Mouse (Mus musculus) kidney, postnatal 0 days (tissue): ENCODE measurements around the gene Rnf220. TPM values are rescaled to one million over a fixed set of nuclear protein-coding genes. Genes with fewer than 3 reads are reported as not detected.

Experiments used
- ATAC-seq: fragments of 200-750 bp; cut with Nextera tagmentation; replicated peaks from 2 replicates; pipeline ENCODE4 v1.8.0; 2017; ENCODE audit warnings: low read depth, moderate number of reproducible peaks, moderate TSS enrichment, moderate library complexity; ENCODE audit not compliant: low FRiP score
- DNase-seq: peaks from one replicate; pipeline ENCODE4 v3.0.0-alpha.2; 2016; ENCODE audit warnings: low spot score
- H3K27ac ChIP-seq: fragments of 300-500 bp; sonication (generic); 2 replicates; pipeline ENCODE4 v1.5.1; 2014; ENCODE audit warnings: mild to moderate bottlenecking
- H3K27me3 ChIP-seq: fragments of 300-500 bp; sonication (generic); 2 replicates; pipeline ENCODE4 v1.6.1; 2014; ENCODE audit warnings: low read length, mixed read lengths; ENCODE audit not compliant: insufficient read depth
- H3K36me3 ChIP-seq: fragments of 300-500 bp; sonication (generic); 2 replicates; pipeline ENCODE4 v1.6.1; 2014; ENCODE audit warnings: low read length, mixed read lengths; ENCODE audit not compliant: insufficient read depth
- H3K4me1 ChIP-seq: fragments of 300-500 bp; sonication (generic); replicated peaks from 2 replicates; pipeline ENCODE4 v1.6.1; 2014; ENCODE audit warnings: antibody characterized with exemption, low read length, mixed read lengths; ENCODE audit not compliant: insufficient read depth
- H3K4me2 ChIP-seq: fragments of 300-500 bp; sonication (generic); 2 replicates; pipeline ENCODE4 v1.6.1; 2014; ENCODE audit warnings: mild to moderate bottlenecking, low read length, moderate library complexity, mixed read lengths
- H3K4me3 ChIP-seq: fragments of 300-500 bp; sonication (generic); replicated peaks from 2 replicates; pipeline ENCODE4 v1.5.1; 2014; ENCODE audit warnings: low read depth, low read length
- H3K9ac ChIP-seq: fragments of 300-500 bp; sonication (generic); 2 replicates; pipeline ENCODE4 v1.6.1; 2014; ENCODE audit warnings: low read depth, low read length
- H3K9me3 ChIP-seq: fragments of 300-500 bp; sonication (generic); replicated peaks from 2 replicates; pipeline ENCODE4 v1.6.1; 2016; ENCODE audit warnings: low read length, inconsistent platforms, mixed read lengths
- CTCF ChIP-seq: IDR thresholded peaks from 2 replicates; pipeline ENCODE4 v1.5.1; 2016; ENCODE audit warnings: antibody characterized with exemption, low read depth, mild to moderate bottlenecking, moderate library complexity
- WGBS: fragments of 180-500 bp; shearing (Covaris S2); extraction: QIAGEN DNeasy Blood & Tissue Kit; methylation state at CpG from one replicate; pipeline ENCODE4 v1.1.7; 2014; 5-methylcytosine and 5-hydroxymethylcytosine counted together
- polyA plus RNA-seq: library from polyadenylated mRNA; unstranded; fragments of >200 nt; fragmentation: Nextera tagmentation; extraction: Ambion mirVana; gene quantifications from 2 replicates; pipeline ENCODE4 v1.2.1, GENCODE M21; 2015

The Rnf220 gene
- polyA plus RNA-seq, 1 experiment from 2014 or later: 62.1 TPM

DNA sequence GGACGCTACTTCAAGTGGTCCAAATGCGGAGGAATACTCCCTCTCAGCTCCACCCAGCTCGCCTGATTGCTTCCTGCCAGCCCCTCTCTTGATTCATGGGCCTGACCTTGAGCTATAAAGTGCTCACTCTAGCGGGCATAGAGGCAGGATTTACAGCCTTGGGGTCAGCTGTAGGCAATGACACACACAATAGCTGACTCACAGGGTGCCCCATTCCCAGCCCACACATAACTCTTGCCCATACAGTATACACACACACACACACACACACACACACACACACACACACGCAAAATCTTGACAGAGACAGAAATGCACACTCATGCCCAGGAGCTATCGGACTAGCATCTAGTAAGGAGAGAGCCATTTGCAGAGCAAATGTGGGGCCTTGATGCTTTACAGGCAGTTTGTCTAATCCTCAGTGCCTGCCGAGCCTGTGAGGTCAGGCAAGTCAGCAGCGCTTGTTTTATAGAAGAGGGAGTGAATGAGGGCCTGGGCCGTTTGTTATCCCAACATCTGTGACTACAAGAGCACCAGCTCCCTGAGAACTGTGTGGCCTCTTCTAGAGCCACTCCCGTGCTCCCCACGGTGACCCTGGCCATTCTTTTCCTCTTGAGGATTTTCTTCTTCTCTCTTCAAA is 165.9 kb downstream of the Rnf220 start:
- TF ChIP-seq CTCF: no peak
- peak; percentile 59 for ATAC-seq
- Histone ChIP-seq H3K4me1 (no peaks in the 10 kb centered on the region), H3K9ac (no peak overlapping the region), H3K27me3 (peaks cover 18% of the 10 kb centered on the region; the same call in 1 of the 2 replicates), H3K4me2 (no peak overlapping the region), H3K9me3 (no peaks in the 10 kb centered on the region), H3K27ac (no peak overlapping the region), H3K36me3 (no peaks in the 10 kb centered on the region), H3K4me3 (no peak overlapping the region)
- DNase-seq: peak; percentile 72
- 22% methylated on average over 11 of the region's 11 CpGs for WGBS

DNA sequence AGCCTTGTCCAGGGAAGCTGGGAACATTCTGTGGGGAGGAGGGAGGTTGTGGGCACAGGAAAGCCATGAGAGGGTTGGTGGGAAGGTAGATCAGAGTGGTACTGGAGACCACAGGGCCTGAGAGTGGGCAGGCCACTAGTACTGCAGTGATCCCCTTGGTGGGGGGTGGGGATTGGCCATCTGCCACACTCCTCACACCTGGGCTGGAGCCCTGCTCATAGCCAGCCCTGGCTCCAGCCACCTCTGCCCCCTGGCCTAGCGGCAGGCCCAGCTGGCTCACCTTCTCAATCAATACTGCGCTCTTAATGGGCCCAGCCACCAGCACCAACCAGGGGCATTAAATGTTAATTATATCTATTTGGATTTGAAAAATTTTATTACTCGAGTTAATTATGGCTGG is 166.7 kb downstream of the Rnf220 start:
- Histone ChIP-seq H3K36me3 (no peaks in the 10 kb centered on the region), H3K27ac (no peak overlapping the region), H3K4me3 (no peak overlapping the region), H3K4me2 (no peak overlapping the region), H3K9me3 (no peaks in the 10 kb centered on the region), H3K4me1 (no peaks in the 10 kb centered on the region), H3K9ac (no peak overlapping the region), H3K27me3 (peaks cover 18% of the 10 kb centered on the region; the same call in 1 of the 2 replicates)
- 50% methylated on average over 3 of the region's 3 CpGs for WGBS
- no peak for TF ChIP-seq CTCF
- DNase-seq (no peak), ATAC-seq (no peak)

DNA sequence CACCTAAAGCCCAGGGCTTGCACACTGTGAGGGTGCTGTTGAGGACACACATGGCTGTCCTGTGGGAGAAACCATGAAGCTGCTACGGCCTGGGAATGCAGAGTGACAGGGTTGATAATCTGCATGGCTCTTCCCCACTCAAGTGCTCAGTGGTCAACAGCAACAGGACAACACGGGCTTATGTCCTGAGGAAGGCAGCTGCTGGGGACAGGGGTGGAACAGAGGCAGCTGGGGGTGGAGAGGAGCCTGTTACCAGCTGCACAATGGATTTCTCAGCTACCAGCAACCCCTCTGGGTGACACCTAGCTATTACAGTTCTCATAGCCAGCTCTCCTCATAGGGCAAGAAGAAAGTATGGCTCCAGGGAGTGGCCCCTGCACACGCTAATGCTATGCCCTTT is 169.9 kb downstream of the Rnf220 start:
- WGBS: 83% methylated on average over 3 of the region's 3 CpGs
- Histone ChIP-seq H3K4me2 (no peak overlapping the region), H3K4me1 (no peaks in the 10 kb centered on the region), H3K27me3 (peaks cover 28% of the 10 kb centered on the region; the same call in 1 of the 2 replicates), H3K9me3 (no peaks in the 10 kb centered on the region), H3K9ac (no peak overlapping the region), H3K4me3 (no peak overlapping the region), H3K36me3 (no peaks in the 10 kb centered on the region), H3K27ac (no peak overlapping the region)
- no peak for TF ChIP-seq CTCF
- no peak for DNase-seq
- no peak for ATAC-seq

DNA sequence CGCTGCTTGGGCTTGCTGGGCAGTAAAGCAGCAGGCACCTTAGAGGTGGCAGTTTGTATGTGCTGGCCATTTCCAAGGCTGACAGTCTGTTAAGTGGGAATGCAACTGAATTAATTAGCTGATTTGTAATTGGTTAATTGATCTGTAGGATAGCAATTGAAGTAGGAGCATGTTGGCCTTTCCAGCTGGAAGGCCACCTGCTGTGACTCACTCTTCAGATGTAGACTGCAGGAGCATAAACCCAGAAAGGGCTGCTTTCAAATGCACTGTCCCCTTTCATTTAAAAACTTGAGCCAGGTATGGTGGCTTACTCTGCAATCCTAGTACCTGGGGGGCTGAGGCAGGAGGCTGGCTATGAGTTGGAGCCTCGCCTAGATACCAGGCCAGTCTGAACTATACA is 171.8 kb downstream of the Rnf220 start:
- DNase-seq (no peak), ATAC-seq (no peak)
- Histone ChIP-seq H3K4me3 (no peak overlapping the region), H3K27ac (no peak overlapping the region), H3K36me3 (no peaks in the 10 kb centered on the region), H3K4me1 (no peaks in the 10 kb centered on the region), H3K4me2 (no peak overlapping the region), H3K9me3 (no peaks in the 10 kb centered on the region), H3K9ac (no peak overlapping the region), H3K27me3 (peaks cover 44% of the 10 kb centered on the region)
- WGBS: 86% methylated on average over 2 of the region's 2 CpGs
- TF ChIP-seq CTCF: no peak

DNA sequence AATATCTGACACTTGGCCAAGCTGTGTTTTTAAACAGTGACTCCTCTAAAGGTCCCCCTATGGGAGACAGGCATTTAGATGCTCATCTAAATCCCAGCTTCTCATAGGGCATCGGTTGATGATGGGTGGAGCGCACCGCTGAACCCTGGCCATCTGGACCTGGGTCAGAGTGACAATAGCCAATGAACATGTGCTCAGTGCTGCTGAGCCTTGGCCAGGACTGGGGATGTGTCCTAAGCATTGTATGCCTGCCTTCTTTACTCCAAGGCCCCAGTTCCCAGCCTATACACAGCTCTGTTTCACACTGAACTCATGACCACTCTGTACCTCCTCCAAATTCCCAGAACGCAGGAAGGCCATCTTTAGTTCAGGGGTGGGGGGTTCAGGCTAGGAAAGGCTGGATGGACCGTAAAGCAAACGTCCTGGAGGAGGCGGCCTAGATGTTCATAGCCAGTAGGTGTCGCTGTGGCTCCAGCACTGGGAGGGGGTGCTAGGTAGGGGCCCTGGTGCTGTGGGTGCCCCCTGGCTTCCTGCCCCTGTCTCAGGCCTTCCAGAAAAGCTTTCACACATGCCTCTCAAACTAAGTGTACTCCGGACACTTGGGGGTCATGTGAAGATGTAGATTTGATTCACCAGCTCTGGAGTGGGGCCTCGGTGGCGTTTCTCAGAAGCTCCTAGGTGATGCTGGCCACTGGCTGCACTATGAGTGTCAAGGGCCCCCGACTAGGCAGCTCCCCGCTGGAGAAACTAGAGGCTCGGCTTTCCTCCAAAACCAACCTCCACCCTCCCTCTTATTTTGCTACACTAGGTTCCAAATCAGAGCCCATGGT is 173.1 kb downstream of the Rnf220 start:
- Histone ChIP-seq H3K4me1 (no peaks in the 10 kb centered on the region), H3K27ac (no peak overlapping the region), H3K27me3 (peaks cover 54% of the 10 kb centered on the region), H3K36me3 (no peaks in the 10 kb centered on the region), H3K9me3 (no peaks in the 10 kb centered on the region), H3K4me3 (no peak overlapping the region), H3K4me2 (no peak overlapping the region), H3K9ac (no peak overlapping the region)
- ATAC-seq (peak; percentile 42; the same call in 1 of the 2 replicates), DNase-seq (peak; percentile 72)
- TF ChIP-seq CTCF: peak; percentile 91
- 18% methylated on average over 14 of the region's 14 CpGs for WGBS

DNA sequence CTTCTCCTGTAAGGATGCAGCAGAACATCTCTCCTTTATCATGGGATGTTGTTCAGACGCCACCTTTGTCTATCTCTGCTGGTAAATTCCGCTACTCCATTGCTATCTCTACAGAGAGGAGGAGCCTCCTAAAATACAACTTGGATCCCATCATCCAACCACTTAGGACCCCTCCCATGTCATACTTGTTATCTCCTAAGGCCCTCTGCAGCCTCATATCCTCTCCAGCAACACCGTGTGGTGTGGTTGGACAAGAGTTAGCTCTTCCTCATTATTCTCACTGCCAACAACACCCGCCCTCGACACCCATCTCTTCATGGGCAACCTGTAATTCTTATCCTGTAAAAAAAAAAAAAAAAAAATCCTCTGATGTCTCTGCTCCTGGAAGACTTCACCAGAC is 175.8 kb downstream of the Rnf220 start:
- DNase-seq (no peak), ATAC-seq (no peak)
- Histone ChIP-seq H3K27ac (no peak overlapping the region), H3K9me3 (no peaks in the 10 kb centered on the region), H3K4me3 (no peak overlapping the region), H3K4me2 (no peak overlapping the region), H3K9ac (no peak overlapping the region), H3K27me3 (peaks cover 82% of the 10 kb centered on the region), H3K36me3 (no peaks in the 10 kb centered on the region), H3K4me1 (0 out of 2 replicates have a peak, but pooled peaks cover 3% of the 10 kb centered on the region)
- no peak for TF ChIP-seq CTCF
- 87% methylated on average over 5 of the region's 5 CpGs for WGBS
